Mouse (Mus musculus): ENCODE data around the gene Serp2.

The Serp2 gene

GRCm38 (mm10) chr14:76527030-76527719 lies 29.5 kb downstream of the Serp2 start:
- no peak for DNase-seq (ENCODE audit: low read depth)

- no peak for DNase-seq (ENCODE audit: low read depth)
Observed at GRCm38 (mm10) chr14:76526467-76526866, 30.2 kb downstream of the Serp2 start.

GRCm38 (mm10) chr14:76523344-76523743 lies 33.3 kb downstream of the Serp2 start:
- DNase-seq (ENCODE audit: low read depth) = no peak

- no peak for DNase-seq (ENCODE audit: low read depth)
Observed at GRCm38 (mm10) chr14:76521308-76521707, 35.4 kb downstream of the Serp2 start.

GRCm38 (mm10) chr14:76520606-76521005 lies 36.1 kb downstream of the Serp2 start:
- no peak for DNase-seq (ENCODE audit: low read depth)

- no peak for DNase-seq (ENCODE audit: low read depth)
Observed at GRCm38 (mm10) chr14:76518217-76518616, 38.5 kb downstream of the Serp2 start.

- no peak for DNase-seq (ENCODE audit: low read depth)
Observed at GRCm38 (mm10) chr14:76515620-76516019, 41.1 kb downstream of the Serp2 start.

GRCm38 (mm10) chr14:76514050-76514585 lies 42.6 kb downstream of the Serp2 start:
- DNase-seq (ENCODE audit: low read depth) = no peak

GRCm38 (mm10) chr14:76513395-76514049 lies 43.2 kb downstream of the Serp2 start:
- DNase-seq (ENCODE audit: low read depth) = no peak

GRCm38 (mm10) chr14:76511971-76512370 lies 44.7 kb downstream of the Serp2 start:
- DNase-seq (ENCODE audit: low read depth) = no peak

- no peak for DNase-seq (ENCODE audit: low read depth)
Observed at GRCm38 (mm10) chr14:76508701-76509100, 48.0 kb downstream of the Serp2 start.

GRCm38 (mm10) chr14:76507804-76508500 lies 48.7 kb downstream of the Serp2 start:
- DNase-seq (ENCODE audit: low read depth) = no peak

GRCm38 (mm10) chr14:76507357-76507756 lies 49.3 kb downstream of the Serp2 start:
- DNase-seq (ENCODE audit: low read depth) = no peak

- DNase-seq (ENCODE audit: low read depth) = no peak
Observed at GRCm38 (mm10) chr14:76506425-76507205, 50.1 kb downstream of the Serp2 start.

- DNase-seq (ENCODE audit: low read depth) = peak; percentile 54
Observed at GRCm38 (mm10) chr14:76505439-76506220, 51.1 kb downstream of the Serp2 start.

GRCm38 (mm10) chr14:76505101-76505438 lies 51.6 kb downstream of the Serp2 start:
- DNase-seq (ENCODE audit: low read depth) = no peak

GRCm38 (mm10) chr14:76504121-76504737 lies 52.5 kb downstream of the Serp2 start:
- DNase-seq (ENCODE audit: low read depth) = peak; percentile 82

- peak; percentile 77 for DNase-seq (ENCODE audit: low read depth)
Observed at GRCm38 (mm10) chr14:76503231-76503851, 53.3 kb downstream of the Serp2 start.

GRCm38 (mm10) chr14:76500036-76500435 lies 56.7 kb downstream of the Serp2 start:
- no peak for DNase-seq (ENCODE audit: low read depth)

- DNase-seq (ENCODE audit: low read depth) = no peak
Observed at GRCm38 (mm10) chr14:76499492-76499891, 57.2 kb downstream of the Serp2 start.

Data from naive thymus-derived CD4-positive, alpha-beta T cell, adult 2 months (primary cell).